Mouse (Mus musculus): ENCODE measurements at regions not wholly inside any gene's neighbourhood (a gene's known extent, or its start where the extent isn't known, plus 50 kb on each side); places are given as distances from the start of the nearest gene placed in this dataset.
A peak's percentile ranks its signal among the peaks of the same experiment; 100 is the strongest.
"Not testable (repeated sequence)": the region's sequence is repeated elsewhere in the genome, so short reads cannot be mapped to it uniquely, and the experiment has no call there.

DNA sequence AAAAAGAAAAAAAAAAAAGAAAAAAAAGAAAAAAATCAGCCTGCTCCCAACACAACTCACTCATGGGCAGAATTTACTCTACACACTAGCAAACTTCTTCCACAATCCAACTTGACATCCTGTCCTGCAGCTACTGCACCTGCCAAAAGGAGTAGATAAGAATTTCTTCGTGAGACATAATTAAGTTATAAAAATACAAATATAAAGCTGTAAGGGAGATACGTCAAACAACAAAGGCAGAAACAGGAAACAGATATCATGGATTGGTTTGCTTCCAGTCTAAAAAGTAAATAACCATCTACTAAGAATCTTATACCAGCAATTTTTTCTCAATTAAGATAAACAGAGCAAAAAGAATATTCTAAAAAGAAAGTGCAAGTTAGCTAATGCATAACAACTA lies 390.3 kb downstream of the Pih1d3 start:
- DNase-seq (ENCODE audit: extremely low spot score in 1 of 2, low spot score in 1 of 2) = no peak

- not testable (repeated sequence) for DNase-seq (ENCODE audit: extremely low spot score in 1 of 2, low spot score in 1 of 2)
Observed at GRCm38 (mm10) chr1:31615219-31615618, 392.6 kb downstream of the Pih1d3 start.

GRCm38 (mm10) chr1:31616229-31616946 lies 393.8 kb downstream of the Pih1d3 start:
- DNase-seq (ENCODE audit: extremely low spot score in 1 of 2, low spot score in 1 of 2) = not testable (repeated sequence)

DNA sequence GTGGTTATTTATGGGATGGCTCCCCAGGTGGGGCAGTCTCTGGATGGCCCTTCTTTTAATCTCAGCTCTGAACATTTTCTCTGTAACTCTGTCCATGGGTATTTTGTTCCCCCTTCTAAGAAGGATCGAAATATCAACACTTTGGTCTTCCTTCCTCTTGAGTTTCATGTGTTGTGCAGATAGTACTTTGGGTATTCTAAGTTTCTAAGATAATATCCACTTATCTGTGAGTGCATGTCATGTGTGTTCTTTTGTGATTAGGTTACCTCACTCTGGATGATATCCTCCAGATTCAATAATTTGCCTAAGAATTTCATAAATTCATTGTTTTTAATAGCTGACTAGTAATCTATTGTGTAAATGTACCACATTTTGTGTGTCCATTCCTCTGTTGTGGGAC lies 411.7 kb downstream of the Pih1d3 start:
- no peak for DNase-seq (ENCODE audit: extremely low spot score in 1 of 2, low spot score in 1 of 2)

DNA sequence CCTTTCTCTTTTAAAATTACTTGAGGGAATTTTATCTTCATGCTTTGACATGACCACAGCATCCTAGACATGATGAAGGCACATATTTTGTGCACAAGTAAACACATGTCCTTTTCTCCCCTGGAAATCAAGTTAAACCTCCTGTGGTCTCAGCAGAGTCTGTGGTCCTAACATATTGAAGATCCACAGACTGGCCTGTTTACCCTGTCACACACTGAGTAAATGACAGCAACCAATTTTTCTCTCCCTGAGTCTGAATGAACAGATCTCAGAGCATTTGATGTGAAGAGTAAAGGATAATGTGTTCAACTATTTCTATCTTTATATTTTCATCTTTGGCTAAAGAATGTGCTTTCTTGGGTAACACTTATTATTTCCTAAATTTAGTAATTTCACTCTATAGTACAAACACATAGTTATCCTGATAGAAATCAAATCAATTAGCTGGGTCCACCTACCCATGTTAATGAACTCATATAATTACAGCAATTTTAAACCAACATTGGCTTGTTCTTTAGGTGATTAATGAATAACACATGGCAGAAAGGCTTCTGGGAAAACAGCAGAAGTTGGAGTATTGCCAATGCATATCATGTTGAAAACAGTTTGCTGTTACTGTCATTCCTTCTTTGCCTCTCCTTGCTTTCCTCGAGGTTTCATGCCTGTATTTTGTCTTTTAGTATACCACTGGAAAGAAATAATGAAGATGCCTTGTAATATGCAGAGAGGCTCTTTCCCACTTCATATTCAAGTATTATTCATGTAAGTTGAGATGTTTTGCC lies 414.1 kb downstream of the Pih1d3 start:
- DNase-seq (ENCODE audit: extremely low spot score in 1 of 2, low spot score in 1 of 2) = no peak

DNA sequence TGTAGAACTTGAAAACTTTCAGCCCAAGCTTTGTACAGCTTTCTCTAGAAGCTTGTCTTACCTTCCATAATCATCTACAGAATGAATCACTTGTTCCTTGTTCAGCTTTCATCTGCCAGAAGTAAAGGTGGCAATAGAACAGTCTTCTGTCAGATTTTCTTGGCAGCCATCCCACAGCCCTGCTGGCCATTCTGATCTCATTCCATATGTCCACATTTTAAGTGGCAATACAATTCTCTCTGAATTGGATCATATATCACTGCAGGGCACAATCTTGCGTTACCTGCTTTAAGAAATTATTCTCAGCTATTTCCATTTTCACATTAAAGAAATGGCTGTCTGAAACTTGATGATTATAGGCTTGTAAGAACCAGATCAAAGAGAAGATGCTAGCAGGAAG lies 422.5 kb downstream of the Pih1d3 start:
- DNase-seq (ENCODE audit: extremely low spot score in 1 of 2, low spot score in 1 of 2) = peak in 1 of 2 experiments; percentile 3

DNA sequence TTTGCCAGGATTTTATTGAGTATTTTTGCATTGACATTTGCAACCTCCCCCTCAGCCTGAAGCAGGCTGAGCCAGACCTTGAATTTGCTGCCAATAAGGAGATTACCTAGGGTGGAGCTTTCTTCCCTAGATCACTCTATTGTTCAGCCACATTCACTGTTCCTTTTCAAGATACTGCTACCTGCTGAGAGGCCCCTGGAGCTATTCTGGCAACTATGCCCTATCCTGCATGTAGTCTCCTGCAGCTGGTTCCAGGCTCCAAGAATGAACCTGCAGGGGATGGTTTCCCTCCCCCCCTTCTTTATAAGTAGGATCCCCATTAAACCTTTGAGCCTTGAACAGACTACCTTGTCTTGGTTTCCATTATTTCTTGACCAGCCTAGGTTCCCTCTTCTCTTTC lies 455.9 kb downstream of the Pih1d3 start:
- DNase-seq (ENCODE audit: extremely low spot score in 1 of 2, low spot score in 1 of 2) = no peak

Data from frontal cortex, adult 2 months (tissue).